Mouse (Mus musculus) heart, embryonic 16.5 days (tissue): Measurements from ENCODE around the gene Kcns3. TPM values are rescaled to one million over a fixed set of nuclear protein-coding genes. Genes with fewer than 3 reads are reported as not detected.

Experiments
- ATAC-seq: fragments of 200-750 bp; cut with Nextera tagmentation; replicated peaks from 2 replicates; pipeline ENCODE4 v1.8.0; 2017; ENCODE audit warnings: moderate number of reproducible peaks; ENCODE audit not compliant: insufficient read depth, low FRiP score; ENCODE audit errors: extremely low read depth
- H3K27ac ChIP-seq: fragments of 300-500 bp; sonication (generic); 2 replicates; pipeline ENCODE4 v1.5.1; 2014; ENCODE audit warnings: mild to moderate bottlenecking, low read length, control low read depth, moderate library complexity
- H3K27me3 ChIP-seq: fragments of 300-500 bp; sonication (generic); 2 replicates; pipeline ENCODE4 v1.6.1; 2014; ENCODE audit warnings: low read length, mixed read lengths; ENCODE audit not compliant: control insufficient read depth, insufficient read depth
- H3K36me3 ChIP-seq: fragments of 300-500 bp; sonication (generic); 2 replicates; pipeline ENCODE4 v1.6.1; 2014; ENCODE audit not compliant: control insufficient read depth, insufficient read depth
- H3K4me1 ChIP-seq: fragments of 300-500 bp; sonication (generic); 2 replicates; pipeline ENCODE4 v1.6.1; 2014; ENCODE audit warnings: low read length, mixed read lengths; ENCODE audit not compliant: control insufficient read depth, insufficient read depth
- H3K4me2 ChIP-seq: fragments of 300-500 bp; sonication (generic); 2 replicates; pipeline ENCODE4 v1.6.1; 2014; ENCODE audit warnings: low read depth, mild to moderate bottlenecking, control low read depth, low read length
- H3K4me3 ChIP-seq: fragments of 300-500 bp; sonication (generic); 2 replicates; pipeline ENCODE4 v1.5.1; 2014; ENCODE audit warnings: mild to moderate bottlenecking, control low read depth, low read length
- H3K9ac ChIP-seq: fragments of 300-500 bp; sonication (generic); 2 replicates; pipeline ENCODE4 v1.6.1; 2014; ENCODE audit warnings: low read length, control low read depth
- H3K9me3 ChIP-seq: fragments of 300-500 bp; sonication (generic); replicated peaks from 2 replicates; pipeline ENCODE4 v1.6.1; 2016; ENCODE audit warnings: low read length; ENCODE audit not compliant: control insufficient read depth
- WGBS: fragments of 180-500 bp; shearing (Covaris S2); extraction: QIAGEN DNeasy Blood & Tissue Kit; methylation state at CpG from one replicate; pipeline ENCODE4 v1.1.7; 2014; 5-methylcytosine and 5-hydroxymethylcytosine counted together
- polyA plus RNA-seq: library from polyadenylated mRNA; unstranded; fragments of >200 nt; fragmentation: Nextera tagmentation; extraction: Ambion mirVana; gene quantifications from 2 replicates; pipeline ENCODE4 v1.2.1, GENCODE M21; 2015

Kcns3 gene
- polyA plus RNA-seq, 1 experiment from 2014 or later, result 0.18 TPM

DNA sequence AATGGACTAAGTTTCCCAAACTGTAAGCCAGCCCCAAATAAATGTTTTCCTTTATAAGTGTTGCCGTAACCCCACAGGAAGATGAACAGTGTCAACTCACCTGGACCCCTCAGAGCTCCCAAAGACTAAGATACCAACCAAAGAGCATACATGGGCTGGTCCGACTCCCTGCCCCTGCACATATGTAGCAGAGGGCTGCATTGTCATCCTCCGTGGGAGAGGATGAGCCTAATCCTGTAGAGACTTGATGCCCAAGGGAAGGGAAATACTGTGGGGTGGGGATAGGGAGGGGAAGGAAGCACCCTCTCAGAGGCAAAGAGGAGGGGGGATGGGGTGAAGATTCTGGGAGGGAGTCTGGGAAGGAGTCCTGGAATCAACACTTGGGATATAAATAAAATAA, 7.8 kb upstream of the Kcns3 start:
- no peak for ATAC-seq
- Histone ChIP-seq H3K4me1 (no peaks in the 10 kb centered on the region), H3K4me3 (no peak overlapping the region), H3K4me2 (no peak overlapping the region), H3K27ac (no peak overlapping the region), H3K36me3 (no peaks in the 10 kb centered on the region), H3K9ac (no peak overlapping the region), H3K9me3 (no peaks in the 10 kb centered on the region), H3K27me3 (no peaks in the 10 kb centered on the region)
- WGBS, result 79% methylated on average over 3 of the region's 3 CpGs

DNA sequence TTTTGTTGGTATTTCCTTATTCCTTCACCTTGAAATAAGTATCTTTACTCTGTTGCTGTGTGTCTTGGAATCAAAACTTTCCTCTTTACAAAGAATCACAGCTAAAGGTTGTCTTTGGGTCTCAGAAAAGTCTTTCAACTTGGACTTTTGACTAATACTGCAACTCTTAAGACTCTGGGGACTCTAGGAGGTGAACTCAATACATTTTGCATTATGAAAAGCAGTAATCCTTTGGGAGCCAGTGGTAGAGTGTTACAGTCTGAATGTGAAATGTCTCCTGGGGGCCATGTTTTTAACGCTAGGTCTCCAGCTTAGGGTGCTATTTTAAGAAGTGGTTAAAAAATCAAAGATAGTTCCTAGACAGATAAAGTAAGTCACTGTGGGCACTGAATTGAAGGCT, 4.3 kb upstream of the Kcns3 start:
- Histone ChIP-seq H3K4me3 (no peak overlapping the region), H3K4me2 (no peak overlapping the region), H3K27ac (no peak overlapping the region), H3K9me3 (no peaks in the 10 kb centered on the region), H3K27me3 (peaks cover 16% of the 10 kb centered on the region), H3K9ac (no peak overlapping the region), H3K4me1 (no peaks in the 10 kb centered on the region), H3K36me3 (no peaks in the 10 kb centered on the region)
- ATAC-seq, result no peak
- WGBS, result 64% methylated on average over 1 of the region's 1 CpGs

DNA sequence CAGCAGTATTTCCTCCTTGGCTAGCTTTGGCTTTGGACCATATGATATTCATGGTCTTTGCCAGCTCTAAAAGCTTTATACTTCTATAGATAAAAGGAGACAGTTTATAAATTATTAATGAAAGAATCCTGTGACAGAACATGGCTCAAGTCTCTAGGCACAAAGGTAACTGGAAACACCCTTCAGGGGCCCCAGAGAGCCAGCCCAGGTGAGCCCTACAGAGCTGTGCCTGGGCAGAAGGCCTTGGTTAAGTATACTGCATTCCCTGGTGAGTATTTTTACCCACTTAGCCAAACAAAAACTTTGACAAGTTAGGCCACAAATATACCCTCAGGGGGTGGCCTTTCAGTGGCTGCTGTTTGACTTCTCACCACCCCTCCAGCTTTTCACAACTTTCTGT, 2.7 kb upstream of the Kcns3 start:
- no peak overlapping the region for H3K9ac ChIP-seq

DNA sequence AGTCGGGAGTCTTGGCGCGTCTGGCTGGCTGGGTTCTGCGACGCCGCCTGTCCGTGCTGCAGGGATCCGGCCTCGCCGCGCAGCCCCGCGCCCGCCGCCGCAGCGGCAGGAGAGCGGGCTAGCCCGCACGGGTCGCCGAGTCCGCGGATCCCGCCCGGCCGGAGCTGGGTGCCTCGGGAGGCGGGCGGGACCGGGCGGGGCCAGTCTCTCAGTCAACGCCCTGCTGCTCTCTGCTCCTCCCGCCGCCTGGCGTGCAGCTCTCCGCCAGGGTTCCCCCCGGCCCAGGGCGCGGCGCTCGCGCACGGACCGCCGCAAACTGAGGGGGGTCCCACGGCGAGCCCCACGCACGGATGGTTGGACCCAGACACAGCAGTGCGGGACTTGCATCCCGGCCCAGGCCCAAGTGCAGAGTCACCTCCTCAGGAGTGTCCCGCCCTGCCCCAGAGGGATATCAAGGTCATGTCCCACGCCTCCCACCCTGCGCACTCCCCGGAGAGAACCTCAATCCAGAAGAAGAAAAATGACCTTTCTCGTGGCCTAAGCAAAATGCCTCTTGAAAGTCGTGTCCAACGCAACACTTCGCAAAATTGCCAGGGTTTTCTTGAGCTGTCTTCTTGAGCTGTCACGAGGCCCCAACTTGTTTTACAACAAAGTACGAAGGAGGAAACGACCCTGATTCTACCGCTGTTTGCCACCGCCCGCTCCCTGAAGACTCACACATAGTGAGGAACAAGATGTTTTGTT, 492 bp downstream of the Kcns3 start:
- H3K36me3 ChIP-seq, result no peaks in the 10 kb centered on the region
- H3K4me2 ChIP-seq, result peak overlapping the region; percentile 88
- peak overlapping the region; percentile 56 for H3K4me3 ChIP-seq
- ATAC-seq, result peak; percentile 58; the same call in 1 of the 2 replicates
- H3K27me3 ChIP-seq, result peaks cover 31% of the 10 kb centered on the region
- no peaks in the 10 kb centered on the region for H3K9me3 ChIP-seq
- H3K4me1 ChIP-seq, result no peaks in the 10 kb centered on the region
- peak overlapping the region; percentile 60 for H3K9ac ChIP-seq
- under 1% methylated on average over 57 of the region's 66 CpGs for WGBS
- H3K27ac ChIP-seq, result no peak overlapping the region

More for the DNA sequence above, 2.7 kb upstream of the Kcns3 start:
- Histone ChIP-seq H3K4me1 (no peaks in the 10 kb centered on the region), H3K9me3 (no peaks in the 10 kb centered on the region), H3K4me2 (no peak overlapping the region), H3K4me3 (no peak overlapping the region), H3K27me3 (peaks cover 25% of the 10 kb centered on the region), H3K36me3 (no peaks in the 10 kb centered on the region), H3K27ac (no peak overlapping the region)
- ATAC-seq, result no peak

DNA sequence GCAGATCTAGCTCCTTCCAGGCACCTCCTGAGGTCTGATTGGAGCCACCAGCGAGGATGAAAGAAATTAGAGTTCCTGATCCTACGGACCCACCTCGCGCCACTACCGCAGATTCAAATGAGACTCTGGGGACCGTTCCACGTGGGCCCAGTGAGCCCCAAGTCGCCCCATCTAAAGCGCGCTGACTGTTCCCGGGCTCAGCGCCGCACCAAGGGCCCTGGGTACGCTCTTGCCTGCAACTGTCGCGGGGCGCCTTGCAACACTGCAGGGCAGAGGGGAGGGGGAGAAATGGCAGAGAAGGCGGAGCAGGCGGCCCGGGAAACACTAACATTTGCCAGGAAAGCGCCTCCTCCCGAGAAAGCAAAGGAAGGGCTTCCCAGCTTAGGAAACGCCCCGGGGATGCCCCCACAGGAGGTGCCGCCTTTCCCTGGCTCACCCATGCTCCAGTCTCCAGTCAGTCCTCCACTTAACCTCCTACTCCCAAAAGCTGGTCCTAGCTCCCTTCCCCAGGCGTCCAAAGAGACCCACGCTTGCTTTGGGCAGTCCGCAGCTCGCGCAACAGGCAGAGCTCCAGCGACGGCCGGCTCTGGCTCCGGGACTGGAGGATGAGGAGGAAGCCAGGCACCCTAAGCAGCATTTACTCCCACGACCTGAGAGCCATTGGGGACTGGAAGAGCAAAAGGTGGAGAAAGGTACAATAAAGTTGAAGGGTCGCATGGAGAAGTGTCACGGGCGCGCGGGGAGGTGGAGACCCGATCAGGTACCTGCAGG, 1.2 kb downstream of the Kcns3 start:
- under 1% methylated on average over 41 of the region's 41 CpGs for WGBS
- Histone ChIP-seq H3K27me3 (peaks cover 31% of the 10 kb centered on the region), H3K27ac (no peak overlapping the region)

DNA sequence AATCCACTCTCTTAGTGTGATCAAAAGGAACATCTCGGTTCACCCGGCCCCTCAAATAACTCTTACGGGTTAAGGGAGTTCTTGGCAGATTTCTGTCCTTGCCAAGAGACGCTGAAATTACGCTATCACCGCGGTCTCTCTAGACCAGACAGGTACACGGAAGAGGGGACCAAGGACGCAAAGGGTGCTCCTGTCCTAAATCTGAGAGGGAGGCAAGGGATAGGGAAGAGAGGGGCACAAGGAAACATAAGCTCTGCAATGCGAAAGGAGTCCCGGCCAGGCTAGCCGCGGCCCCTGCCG, 1.8 kb downstream of the Kcns3 start:
- under 1% methylated on average over 14 of the region's 14 CpGs for WGBS
- H3K4me1 ChIP-seq, result no peaks in the 10 kb centered on the region
- H3K27ac ChIP-seq, result no peak overlapping the region
- H3K4me2 ChIP-seq, result peak overlapping the region; percentile 88
- no peak for ATAC-seq
- H3K9ac ChIP-seq, result peak overlapping the region; percentile 60; the same call in 1 of the 2 replicates
- peak overlapping the region; percentile 56 for H3K4me3 ChIP-seq
- no peaks in the 10 kb centered on the region for H3K36me3 ChIP-seq
- H3K9me3 ChIP-seq, result no peaks in the 10 kb centered on the region
- peaks cover 31% of the 10 kb centered on the region for H3K27me3 ChIP-seq

More for the DNA sequence above, 1.2 kb downstream of the Kcns3 start:
- no peaks in the 10 kb centered on the region for H3K4me1 ChIP-seq
- peak overlapping the region; percentile 60 for H3K9ac ChIP-seq
- peak overlapping the region; percentile 88 for H3K4me2 ChIP-seq
- no peaks in the 10 kb centered on the region for H3K9me3 ChIP-seq
- no peaks in the 10 kb centered on the region for H3K36me3 ChIP-seq
- H3K4me3 ChIP-seq, result peak overlapping the region; percentile 56
- ATAC-seq, result peak; percentile 56

DNA sequence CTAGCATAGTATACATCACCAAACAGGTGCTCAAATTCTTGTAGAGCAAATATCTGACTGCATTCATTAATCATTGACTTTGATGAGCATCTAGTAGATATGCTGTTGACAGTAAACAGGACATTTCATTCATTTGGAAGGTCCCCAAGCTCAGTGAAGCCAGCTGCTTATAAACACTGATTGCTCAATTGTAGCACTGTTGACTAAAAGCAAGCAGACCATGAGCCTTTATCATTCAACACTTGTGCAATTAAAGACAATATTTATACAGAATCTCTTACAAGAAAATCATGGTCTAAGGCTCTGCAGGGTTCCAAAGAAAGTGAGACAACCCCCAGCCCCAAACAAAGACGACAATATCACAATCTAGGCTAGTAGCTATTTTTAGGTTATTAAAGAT, 6.0 kb downstream of the Kcns3 start:
- Histone ChIP-seq H3K9me3 (no peaks in the 10 kb centered on the region), H3K27me3 (peaks cover 15% of the 10 kb centered on the region), H3K4me2 (no peak overlapping the region), H3K27ac (no peak overlapping the region), H3K4me1 (no peaks in the 10 kb centered on the region), H3K4me3 (no peak overlapping the region), H3K36me3 (no peaks in the 10 kb centered on the region), H3K9ac (no peak overlapping the region)
- no peak for ATAC-seq
- 58% methylated on average over 1 of the region's 1 CpGs for WGBS

DNA sequence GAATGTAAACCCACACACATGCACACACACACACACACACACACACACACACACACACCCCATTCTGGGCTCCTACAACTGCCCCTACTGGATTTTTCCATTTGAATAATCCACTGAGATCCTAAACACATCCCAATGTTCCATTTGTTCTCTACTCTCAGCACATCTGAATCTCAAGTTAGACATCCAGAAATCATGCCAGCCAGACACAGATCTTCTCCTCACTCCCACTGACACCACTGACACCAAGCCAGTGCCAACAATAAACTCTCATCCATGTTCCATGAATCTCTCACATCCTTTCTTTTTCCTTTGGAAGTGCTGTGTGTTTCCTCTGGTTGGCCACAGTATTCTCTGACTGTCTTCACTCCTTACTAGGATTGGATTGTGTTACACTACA, 18.4 kb downstream of the Kcns3 start:
- Histone ChIP-seq H3K9me3 (no peaks in the 10 kb centered on the region), H3K4me1 (no peaks in the 10 kb centered on the region), H3K27ac (no peak overlapping the region), H3K4me3 (no peak overlapping the region), H3K9ac (no peak overlapping the region), H3K27me3 (no peaks in the 10 kb centered on the region), H3K4me2 (no peak overlapping the region), H3K36me3 (no peaks in the 10 kb centered on the region)
- no peak for ATAC-seq

DNA sequence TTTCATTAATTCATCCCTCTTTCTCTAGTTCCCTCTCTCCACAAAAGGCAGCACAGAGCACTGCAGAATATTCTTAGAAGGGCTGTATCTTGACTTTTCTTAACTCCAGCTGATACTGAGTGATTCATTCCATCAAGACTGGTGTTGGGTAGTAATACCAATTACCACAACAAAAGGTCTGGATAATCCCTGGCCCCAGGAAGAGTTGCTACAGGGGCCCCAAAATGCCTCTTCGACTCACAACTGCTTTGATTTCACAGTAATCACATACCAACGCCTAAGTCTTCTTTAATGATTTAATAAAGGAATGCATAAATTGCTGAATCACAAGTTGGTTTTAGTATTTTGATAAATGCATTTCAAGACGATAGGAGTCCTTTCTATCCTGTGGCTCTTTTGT, 21.7 kb downstream of the Kcns3 start:
- H3K9ac ChIP-seq, result no peak overlapping the region
- no peak for ATAC-seq
- H3K27me3 ChIP-seq, result no peaks in the 10 kb centered on the region
- no peaks in the 10 kb centered on the region for H3K4me1 ChIP-seq
- WGBS, result 52% methylated on average over 3 of the region's 3 CpGs
- H3K27ac ChIP-seq, result no peak overlapping the region
- H3K4me3 ChIP-seq, result no peak overlapping the region
- no peaks in the 10 kb centered on the region for H3K36me3 ChIP-seq
- H3K9me3 ChIP-seq, result no peaks in the 10 kb centered on the region
- no peak overlapping the region for H3K4me2 ChIP-seq
